Mouse (Mus musculus) megakaryocyte, adult 5-6 weeks (primary cell): ENCODE data around the gene Rgp1. TPM values are rescaled to one million over a fixed set of nuclear protein-coding genes. Genes with fewer than 3 reads are reported as not detected.
A peak's percentile ranks its signal among the peaks of the same experiment; 100 is the strongest.
"Not testable (repeated sequence)": the region's sequence is repeated elsewhere in the genome, so short reads cannot be mapped to it uniquely, and the experiment has no call there.

Source experiments
- ATAC-seq: 2 replicates; pipeline ENCODE4 v1.8.0; 2016; ENCODE audit warnings: mild to moderate bottlenecking, inconsistent platforms; ENCODE audit not compliant: poor library complexity, severe bottlenecking
- total RNA-seq, 2 experiments: library from RNA; stranded (forward) in 1 of 2; stranded (reverse) in 1 of 2; fragments of 153-499, 151-499 nt in 1 of 2; fragments of 221-1000, 200-1000 nt in 1 of 2; gene quantifications; 2 replicates each; pipeline versions ENCODE4 v1.2.3 to v1.2.4; 2015 to 2017

Rgp1 gene
- total RNA-seq, 2 experiments from 2014 or later: 8.2 to 18.6 TPM

- ATAC-seq: no peak
Measured at GRCm38 (mm10) chr4:43591961-43592360, 13.4 kb downstream of the Rgp1 start.

DNA sequence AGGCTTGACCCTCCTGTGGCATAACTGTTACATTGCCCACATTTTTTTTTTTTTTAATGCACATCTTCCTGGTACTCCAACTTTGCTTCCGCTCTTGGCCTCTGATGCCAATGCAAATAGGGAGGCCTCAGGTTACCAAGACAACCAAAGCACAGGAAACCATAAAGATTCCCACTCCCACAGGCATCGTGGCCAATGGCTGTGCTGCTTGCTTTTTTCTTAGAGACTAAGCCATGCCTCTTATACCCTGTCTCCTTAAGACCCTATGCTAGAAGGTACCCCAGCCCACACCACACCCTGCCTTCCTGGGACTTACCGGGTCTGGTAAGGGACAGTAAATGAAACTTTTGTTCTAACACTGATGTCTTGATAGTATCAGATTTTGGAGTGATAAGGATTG is 14.9 kb downstream of the Rgp1 start:
- no peak for ATAC-seq

DNA sequence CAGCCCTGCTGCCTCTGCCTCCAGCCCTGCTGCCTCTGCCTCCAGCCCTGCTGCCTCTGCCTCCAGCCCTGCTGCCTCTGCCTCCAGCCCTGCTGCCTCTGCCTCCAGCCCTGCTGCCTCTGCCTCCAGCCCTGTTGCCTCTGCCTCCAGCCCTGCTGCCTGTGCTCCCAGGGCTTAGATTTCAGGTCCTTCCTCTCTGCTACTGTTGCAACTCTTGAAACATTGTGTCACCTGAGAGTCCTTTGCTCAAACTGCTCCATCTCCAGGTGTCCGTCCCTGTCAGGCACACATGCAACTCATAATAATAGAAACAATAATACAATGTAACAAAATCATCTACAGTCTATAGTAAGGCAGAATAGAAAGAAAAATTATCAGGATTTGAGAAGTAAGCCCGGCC is 18.1 kb downstream of the Rgp1 start:
- ATAC-seq: not testable (repeated sequence)

DNA sequence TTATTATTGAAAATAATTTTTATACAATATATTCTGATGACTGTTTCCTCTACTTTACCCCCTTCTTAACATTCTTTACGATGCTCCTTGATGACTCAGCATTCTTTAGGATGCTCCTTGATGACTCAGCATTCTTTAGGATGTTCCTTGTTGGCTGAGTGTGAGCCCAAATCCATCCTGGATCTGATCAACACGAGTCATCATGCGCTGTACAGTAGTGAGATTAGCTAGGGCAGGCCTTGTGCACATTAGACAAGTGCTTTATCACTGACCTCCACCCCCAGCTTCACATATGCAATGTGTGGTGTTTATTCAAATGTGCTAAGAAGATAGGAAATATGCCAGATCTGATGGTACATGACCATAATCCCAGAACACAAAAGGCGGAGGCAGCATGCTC is 19.7 kb downstream of the Rgp1 start:
- ATAC-seq: no peak

- no peak for ATAC-seq
Measured at GRCm38 (mm10) chr4:43598650-43599380, 20.3 kb downstream of the Rgp1 start.

DNA sequence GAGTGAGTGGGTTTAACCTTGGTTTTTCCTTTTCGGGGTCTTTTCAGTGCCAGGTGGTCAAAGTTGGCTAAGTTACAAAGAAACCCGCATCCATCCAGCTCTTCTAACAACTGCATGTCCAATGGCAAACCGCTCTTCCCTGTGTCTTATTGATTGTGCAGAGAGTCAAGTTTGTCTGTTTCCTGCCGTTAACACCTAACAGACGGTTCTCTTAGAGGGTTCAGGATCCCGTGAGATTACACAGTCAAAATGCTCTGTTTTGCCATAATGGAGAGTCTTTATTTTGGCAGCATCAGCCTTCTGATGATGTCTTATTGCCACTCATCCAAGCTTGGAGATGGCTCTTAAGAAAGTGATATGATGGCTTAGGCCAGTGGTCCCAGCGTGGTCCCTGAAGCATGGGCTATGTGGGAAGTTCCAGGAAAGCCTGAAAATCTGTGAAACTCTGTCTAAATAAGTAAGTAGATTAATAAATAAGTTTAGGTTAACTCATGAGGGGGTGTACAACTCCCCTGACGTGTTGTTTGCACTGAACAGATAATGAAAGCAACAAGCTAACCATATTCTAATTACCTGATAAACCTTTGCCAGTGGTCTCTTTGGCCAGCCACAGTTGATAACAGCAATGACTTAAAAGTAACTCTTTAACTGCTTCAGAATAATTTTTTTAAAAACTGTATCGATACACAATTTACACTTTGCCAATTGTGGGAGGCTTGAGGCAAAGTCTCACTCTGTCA is 21.9 kb downstream of the Rgp1 start:
- ATAC-seq: no peak

GRCm38 (mm10) chr4:43604099-43604498 is 25.6 kb downstream of the Rgp1 start:
- no peak for ATAC-seq

- peak; percentile 97 for ATAC-seq
Measured at GRCm38 (mm10) chr4:43604751-43605685, 26.5 kb downstream of the Rgp1 start.

GRCm38 (mm10) chr4:43612534-43612933 is 34.0 kb downstream of the Rgp1 start:
- peak; percentile 57 for ATAC-seq

DNA sequence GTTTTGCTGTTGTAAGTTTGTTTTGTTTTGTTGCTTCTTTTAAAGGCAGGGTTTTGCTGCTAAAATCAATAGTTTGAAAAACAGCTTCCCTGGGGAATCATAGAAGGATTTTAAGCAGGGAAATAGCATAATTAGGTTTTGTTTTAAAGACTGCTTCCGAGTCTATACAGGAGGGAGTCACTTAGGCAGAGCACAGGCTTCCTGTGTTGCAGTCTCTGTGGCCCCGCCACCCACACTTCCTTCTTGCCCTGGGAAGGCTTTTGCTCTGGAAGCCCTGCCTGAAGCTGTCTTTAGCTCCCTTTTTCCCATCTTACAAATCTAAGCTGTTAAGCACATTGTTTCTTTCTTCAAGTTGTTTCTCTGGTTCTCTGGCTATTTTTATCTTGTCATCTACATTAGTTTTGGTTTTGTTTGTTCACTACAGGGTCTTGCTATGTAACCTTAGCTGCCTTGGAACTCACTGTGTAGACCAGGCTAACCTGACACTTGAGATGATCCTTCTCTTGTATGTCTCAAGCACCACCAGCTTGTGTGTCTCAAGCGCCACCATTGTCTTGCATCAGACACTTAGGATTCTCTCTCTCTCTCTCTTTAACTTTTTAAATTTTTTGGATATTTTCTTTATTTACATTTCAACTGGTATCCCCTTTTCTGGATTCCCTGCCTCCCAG is 34.7 kb downstream of the Rgp1 start:
- peak; percentile 84 for ATAC-seq

DNA sequence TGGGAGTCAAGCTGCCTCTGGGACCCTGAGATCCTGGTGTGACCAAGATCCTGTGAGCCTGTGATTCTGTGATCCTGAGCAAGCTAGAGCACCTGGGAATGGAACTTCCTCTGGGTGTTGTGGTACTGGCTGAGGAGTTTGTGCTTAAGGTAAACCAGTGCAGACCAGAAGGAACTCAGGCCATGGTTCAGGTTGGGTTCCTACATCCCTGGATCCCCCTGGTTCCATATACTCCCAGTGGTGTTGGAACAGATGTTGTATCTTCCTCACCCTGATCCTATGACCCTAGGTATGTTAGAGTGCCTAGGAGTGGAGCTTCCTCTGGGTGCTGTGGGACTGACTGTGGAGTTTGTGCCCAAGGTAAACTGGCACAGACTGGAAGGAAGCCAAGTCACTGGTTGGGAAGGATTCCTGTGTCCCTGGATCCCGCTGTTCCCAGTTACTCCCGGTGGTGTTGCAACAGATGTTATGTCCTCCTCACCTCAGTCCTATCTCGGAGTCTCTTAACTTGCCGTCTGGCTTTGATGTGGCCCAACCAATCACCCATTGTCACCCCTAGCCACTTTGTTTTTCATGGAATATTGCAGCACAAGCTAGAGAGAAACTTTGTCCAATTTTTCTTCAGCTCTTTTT is 41.7 kb downstream of the Rgp1 start:
- ATAC-seq: no peak

- ATAC-seq: no peak
Measured at GRCm38 (mm10) chr4:43629106-43629817, 50.7 kb downstream of the Rgp1 start.

- peak; percentile 91 for ATAC-seq
Measured at GRCm38 (mm10) chr4:43630030-43630581, 51.6 kb downstream of the Rgp1 start.

- no peak; the same call in 1 of the 2 replicates for ATAC-seq
Measured at GRCm38 (mm10) chr4:43630671-43631045, 52.1 kb downstream of the Rgp1 start.

GRCm38 (mm10) chr4:43631046-43631955 is 52.8 kb downstream of the Rgp1 start, which contains the start of gene Npr2:
Npr2 (plus strand) TSS chr4:43631935.
- ATAC-seq: peak; percentile 13; the same call in 1 of the 2 replicates

GRCm38 (mm10) chr4:43631956-43632920 is 53.7 kb downstream of the Rgp1 start:
- no peak for ATAC-seq

DNA sequence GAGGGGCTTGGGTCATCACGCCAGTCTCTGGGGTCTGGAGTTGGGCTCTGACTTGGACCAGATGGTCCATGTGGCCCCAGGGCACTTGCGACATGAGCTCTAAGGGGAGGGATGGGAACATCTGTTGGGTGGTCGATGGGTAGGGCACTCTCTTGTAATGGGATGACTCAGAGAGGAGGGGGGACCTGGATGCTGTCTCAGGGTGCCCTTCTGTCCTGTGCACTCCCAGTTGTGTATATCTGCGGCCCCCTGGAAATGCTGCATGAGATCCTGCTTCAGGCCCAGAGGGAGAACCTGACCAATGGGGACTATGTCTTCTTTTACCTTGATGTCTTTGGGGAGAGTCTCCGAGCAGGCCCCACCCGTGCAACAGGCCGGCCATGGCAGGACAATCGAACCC is 54.8 kb downstream of the Rgp1 start:
- ATAC-seq: no peak
